Mouse (Mus musculus) hindbrain, embryonic 15.5 days (tissue): Measurements from ENCODE around the gene Fbll1. TPM values are rescaled to one million over a fixed set of nuclear protein-coding genes. Genes with fewer than 3 reads are reported as not detected.
"Not testable (repeated sequence)": the region's sequence is repeated elsewhere in the genome, so short reads cannot be mapped to it uniquely, and the experiment has no call there.

Experiments used
- ATAC-seq: fragments of 200-750 bp; cut with Nextera tagmentation; 2 replicates; pipeline ENCODE4 v1.8.0; 2017; ENCODE audit warnings: low read depth, moderate number of reproducible peaks, moderate TSS enrichment; ENCODE audit not compliant: low FRiP score
- H3K27ac ChIP-seq: fragments of 300-500 bp; sonication (generic); replicated peaks from 2 replicates; pipeline ENCODE4 v1.5.1; 2015; ENCODE audit warnings: mild to moderate bottlenecking, inconsistent platforms
- H3K27me3 ChIP-seq: fragments of 300-500 bp; sonication (generic); 2 replicates; pipeline ENCODE4 v1.6.1; 2015; ENCODE audit warnings: control low read depth, inconsistent platforms
- H3K36me3 ChIP-seq: fragments of 300-500 bp; sonication (generic); 2 replicates; pipeline ENCODE4 v1.6.1; 2015; ENCODE audit warnings: control low read depth, inconsistent platforms
- H3K4me1 ChIP-seq: fragments of 300-500 bp; sonication (generic); replicated peaks from 2 replicates; pipeline ENCODE4 v1.6.1; 2015; ENCODE audit warnings: control low read depth, inconsistent platforms
- H3K4me2 ChIP-seq: fragments of 300-500 bp; sonication (generic); 2 replicates; pipeline ENCODE4 v1.6.1; 2015; ENCODE audit warnings: moderate library complexity, mild to moderate bottlenecking, inconsistent platforms
- H3K4me3 ChIP-seq: fragments of 300-500 bp; sonication (generic); 2 replicates; pipeline ENCODE4 v1.5.1; 2015; ENCODE audit warnings: mild to moderate bottlenecking, inconsistent platforms
- H3K9ac ChIP-seq: fragments of 300-500 bp; sonication (generic); 2 replicates; pipeline ENCODE4 v1.6.1; 2015; ENCODE audit warnings: inconsistent platforms
- H3K9me3 ChIP-seq: fragments of 300-500 bp; sonication (generic); 2 replicates; pipeline ENCODE4 v1.6.1; 2016; ENCODE audit warnings: control low read depth, inconsistent platforms
- whole genome bisulfite sequencing: fragments of 180-500 bp; shearing (Covaris S2); methylation state at CpG from one replicate; pipeline ENCODE4 v1.1.7; 2015; 5-methylcytosine and 5-hydroxymethylcytosine counted together
- polyA plus RNA-seq: library from polyadenylated mRNA; unstranded; fragments of >200 nt; fragmentation: Nextera tagmentation; extraction: Ambion mirVana; gene quantifications from 2 replicates; pipeline ENCODE4 v1.2.1, GENCODE M21; 2015

The Fbll1 gene
- 27.7 and 30.9 TPM in 2 replicates for polyA plus RNA-seq

DNA sequence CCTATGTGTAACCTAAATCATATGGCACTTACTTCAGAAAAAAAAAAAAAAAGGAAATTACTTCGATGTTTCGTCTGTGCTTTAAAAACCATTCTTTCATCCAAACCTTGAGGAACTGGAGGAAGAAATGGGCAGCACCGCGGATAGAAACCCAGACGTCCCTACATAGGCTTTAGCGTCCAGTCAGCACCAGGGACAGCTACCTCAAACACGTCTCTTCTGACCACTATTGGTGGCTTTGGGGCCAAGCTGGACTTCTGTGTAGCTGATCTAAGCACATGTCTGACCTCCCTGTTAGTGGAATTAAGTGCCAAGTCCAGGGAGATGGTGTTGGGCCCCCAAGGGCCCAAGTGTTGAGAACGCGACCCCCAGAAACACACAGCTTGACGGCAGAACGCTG, at the start of gene Fbll1:
Gene Fbll1, minus strand, starts transcription at position 11 of the 400 bp plus-strand sequence.
- Histone ChIP-seq H3K9ac (peak within 1 kb of the TSS; percentile 84), H3K4me2 (peak within 1 kb of the TSS; percentile 80), H3K36me3 (no peaks in the 10 kb centered on the region), H3K4me1 (peaks cover 28% of the 10 kb centered on the region), H3K27ac (peak within 1 kb of the TSS; percentile 92), H3K27me3 (0 out of 2 replicates have a peak, but pooled peaks cover 7% of the 10 kb centered on the region), H3K4me3 (peak within 1 kb of the TSS; percentile 73), H3K9me3 (no peaks in the 10 kb centered on the region)
- WGBS, result 9% methylated on average over 11 of the region's 11 CpGs
- 0 out of 2 replicates have a peak, but pooled peaks have one; percentile 40 for ATAC-seq

DNA sequence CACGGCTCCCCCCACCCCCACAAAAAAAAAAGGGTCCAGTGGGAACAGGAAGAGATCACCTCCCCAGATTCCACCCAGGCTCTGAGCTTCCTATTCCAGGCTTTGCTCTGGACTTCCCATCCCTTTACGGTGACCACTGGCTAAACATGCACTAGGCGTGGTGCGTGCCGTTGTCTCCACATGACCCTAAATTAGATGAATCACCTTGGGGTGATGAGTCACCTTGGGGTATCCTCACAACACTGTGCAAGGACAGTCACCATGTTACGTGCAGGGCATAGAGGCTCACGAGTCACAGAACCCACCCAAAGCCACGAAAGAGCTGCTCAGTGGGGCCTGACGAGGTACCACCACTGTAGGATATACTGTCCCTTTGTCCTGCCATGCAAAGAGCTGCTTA, 45.6 kb upstream of the Fbll1 start:
- Histone ChIP-seq H3K27me3 (no peaks in the 10 kb centered on the region), H3K9me3 (no peaks in the 10 kb centered on the region), H3K9ac (no peak overlapping the region), H3K27ac (no peak overlapping the region), H3K4me2 (no peak overlapping the region), H3K4me1 (no peaks in the 10 kb centered on the region), H3K4me3 (no peak overlapping the region), H3K36me3 (peaks cover 17% of the 10 kb centered on the region; the same call in 1 of the 2 replicates)
- WGBS, result 92% methylated on average over 9 of the region's 9 CpGs
- no peak for ATAC-seq

DNA sequence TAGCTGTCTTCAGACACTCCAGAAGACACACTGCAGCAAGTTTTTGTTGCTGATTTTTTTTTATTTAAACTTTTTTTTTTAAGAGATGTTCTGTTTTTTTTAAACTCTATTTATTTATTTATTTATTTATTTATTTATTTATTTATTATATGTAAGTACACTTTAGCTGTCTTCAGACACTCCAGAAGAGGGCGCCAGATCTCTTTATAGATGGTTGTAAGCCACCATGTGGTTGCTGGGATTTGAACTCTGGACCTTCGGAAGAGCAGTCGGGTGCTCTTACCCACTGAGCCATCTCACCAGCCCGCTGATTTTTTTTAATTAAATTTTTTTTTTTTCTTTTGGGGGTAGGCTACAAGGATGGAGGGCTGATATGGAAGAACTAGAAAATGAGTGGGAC, 43.9 kb upstream of the Fbll1 start:
- not testable (repeated sequence) for H3K4me1 ChIP-seq, H3K9ac ChIP-seq, H3K4me3 ChIP-seq, H3K4me2 ChIP-seq, H3K9me3 ChIP-seq, H3K27ac ChIP-seq, H3K27me3 ChIP-seq, ATAC-seq
- H3K36me3 ChIP-seq, result peaks cover 14% of the 10 kb centered on the region; the same call in 1 of the 2 replicates
- WGBS, result 83% methylated on average over 4 of the region's 4 CpGs

DNA sequence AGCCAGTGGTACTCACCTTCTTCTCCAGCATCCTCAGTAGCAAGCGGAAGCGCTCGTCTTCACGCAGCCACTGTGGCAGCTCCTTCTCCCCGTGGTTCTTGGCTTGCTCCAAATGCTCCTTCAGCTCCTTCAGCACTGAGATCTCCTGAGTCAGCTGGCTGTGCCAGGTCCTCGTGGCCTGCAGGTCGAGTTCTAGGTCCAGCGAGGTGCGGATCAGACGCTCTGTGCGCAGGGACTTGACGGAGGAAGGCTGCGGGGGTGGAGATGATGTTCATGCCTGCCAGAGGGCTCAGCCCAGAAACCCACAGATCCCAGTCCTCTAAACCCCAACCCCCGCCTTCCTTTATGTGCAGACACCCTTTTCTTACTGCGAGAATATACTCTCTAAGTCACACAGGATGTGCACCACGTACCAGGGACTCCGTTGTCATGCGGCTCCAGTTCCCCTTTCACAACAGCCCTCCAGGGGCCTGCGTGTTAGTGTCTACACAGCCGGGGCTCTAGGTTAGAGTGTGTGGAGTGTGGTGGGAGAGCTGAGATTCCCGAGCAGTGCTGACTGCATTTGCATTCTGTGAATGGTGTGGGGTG, 43.1 kb upstream of the Fbll1 start:
- peaks cover 14% of the 10 kb centered on the region; the same call in 1 of the 2 replicates for H3K36me3 ChIP-seq
- H3K4me2 ChIP-seq, result no peak overlapping the region
- no peaks in the 10 kb centered on the region for H3K27me3 ChIP-seq
- no peak overlapping the region for H3K27ac ChIP-seq
- H3K9me3 ChIP-seq, result no peaks in the 10 kb centered on the region
- H3K9ac ChIP-seq, result no peak overlapping the region
- no peak for ATAC-seq
- 76% methylated on average over 21 of the region's 21 CpGs for WGBS
- H3K4me3 ChIP-seq, result no peak overlapping the region
- peaks cover 4% of the 10 kb centered on the region for H3K4me1 ChIP-seq

DNA sequence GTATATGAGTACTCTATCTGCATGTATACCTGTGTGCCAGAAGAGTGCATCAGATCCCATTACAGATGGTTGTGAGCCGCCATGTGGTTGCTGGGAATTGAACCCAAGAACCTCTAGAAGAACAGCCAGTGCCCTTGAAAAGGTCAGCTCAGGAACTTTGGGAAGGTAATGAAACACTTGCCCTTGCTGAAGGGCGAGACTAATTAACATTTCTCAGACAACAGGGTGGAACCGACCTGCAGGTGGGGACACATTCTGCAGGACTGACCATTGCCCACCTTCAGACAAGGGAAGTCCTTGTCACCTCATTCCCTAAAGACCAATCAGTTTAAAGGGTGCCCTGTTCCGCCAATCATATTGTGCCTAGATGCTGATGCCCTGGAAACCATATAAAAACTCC, 42.1 kb upstream of the Fbll1 start:
- ATAC-seq, H3K27me3 ChIP-seq, H3K4me3 ChIP-seq, H3K4me1 ChIP-seq, H3K9me3 ChIP-seq, H3K4me2 ChIP-seq, H3K27ac ChIP-seq, H3K9ac ChIP-seq: not testable (repeated sequence)
- peaks cover 14% of the 10 kb centered on the region; the same call in 1 of the 2 replicates for H3K36me3 ChIP-seq
- 91% methylated on average over 4 of the region's 4 CpGs for WGBS

DNA sequence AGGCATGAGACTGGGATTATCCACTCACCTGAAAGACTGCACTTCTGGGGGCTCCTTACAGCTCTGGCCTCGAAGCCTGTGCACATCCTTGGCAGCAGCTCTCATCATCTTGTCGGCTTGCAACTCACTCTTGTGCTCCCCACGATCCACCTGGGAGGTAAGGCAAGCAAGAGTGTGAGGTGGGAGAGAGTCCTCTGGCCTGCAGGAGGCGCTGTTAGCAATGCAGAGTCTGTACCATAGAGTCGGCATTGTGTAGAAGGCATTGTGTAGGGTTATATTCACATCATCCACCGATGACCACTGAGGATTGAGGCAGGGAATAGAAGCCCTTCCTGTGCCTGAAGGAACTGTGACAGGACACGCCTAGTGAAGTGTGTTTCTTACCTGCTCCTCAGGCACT, 41.6 kb upstream of the Fbll1 start:
- no peak overlapping the region for H3K4me3 ChIP-seq
- peaks cover 14% of the 10 kb centered on the region; the same call in 1 of the 2 replicates for H3K36me3 ChIP-seq
- peaks cover 4% of the 10 kb centered on the region for H3K4me1 ChIP-seq
- no peak overlapping the region for H3K4me2 ChIP-seq
- H3K27ac ChIP-seq, result no peak overlapping the region
- H3K9me3 ChIP-seq, result no peaks in the 10 kb centered on the region
- 79% methylated on average over 7 of the region's 7 CpGs for WGBS
- no peaks in the 10 kb centered on the region for H3K27me3 ChIP-seq
- H3K9ac ChIP-seq, result no peak overlapping the region
- ATAC-seq, result no peak

DNA sequence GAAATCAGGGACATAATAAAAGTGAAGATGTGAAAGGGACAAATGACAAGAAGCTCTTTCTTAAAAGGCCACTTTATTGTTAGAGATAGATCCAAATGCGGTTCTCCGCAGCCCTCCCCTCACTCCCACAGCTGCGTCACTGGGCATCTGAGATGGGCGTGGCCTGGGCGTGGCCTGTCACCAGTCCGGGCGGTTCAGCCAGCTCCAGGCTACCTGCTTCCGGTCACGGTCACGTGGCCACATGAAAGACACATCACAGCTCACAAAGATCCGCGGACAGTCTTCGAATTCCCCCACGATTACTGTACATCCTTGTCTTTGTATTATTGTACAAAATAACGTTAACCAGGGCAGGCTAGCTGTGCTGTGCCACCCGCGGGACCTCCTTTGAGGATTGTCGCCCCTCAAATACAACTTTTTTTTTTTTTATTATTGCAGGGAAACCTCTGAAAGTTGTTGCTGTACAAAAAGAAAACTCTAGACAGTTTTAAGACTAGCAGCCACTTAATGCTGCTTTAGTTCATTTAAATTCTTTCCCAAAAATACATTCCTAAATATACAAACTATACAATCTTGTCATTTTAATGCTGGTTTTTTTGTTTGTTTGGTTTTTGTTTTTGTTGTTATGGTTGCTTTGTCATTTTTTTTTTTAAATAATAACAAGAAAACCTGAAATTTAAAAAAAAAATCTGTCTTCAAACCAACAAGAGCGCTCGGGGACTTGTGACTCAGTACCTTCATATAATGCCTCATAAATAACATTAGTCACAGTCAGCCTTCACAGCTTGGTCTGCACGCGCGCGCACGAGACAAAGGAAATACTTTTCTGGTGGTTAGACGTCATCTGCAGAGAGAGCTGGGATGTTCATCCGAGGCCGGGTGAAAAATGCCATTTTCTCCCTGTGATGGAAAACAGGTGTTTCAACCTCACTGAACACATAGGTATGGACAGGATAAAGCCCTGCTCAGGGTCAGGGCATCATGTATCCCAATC, 40.0 kb upstream of the Fbll1 start:
- 11% methylated on average over 28 of the region's 28 CpGs for WGBS
- peaks cover 6% of the 10 kb centered on the region for H3K4me1 ChIP-seq
- peaks cover 14% of the 10 kb centered on the region; the same call in 1 of the 2 replicates for H3K36me3 ChIP-seq
- peak overlapping the region; percentile 41; the same call in 1 of the 2 replicates for H3K9ac ChIP-seq
- H3K4me2 ChIP-seq, result peak overlapping the region; percentile 64
- no peaks in the 10 kb centered on the region for H3K9me3 ChIP-seq
- peak overlapping the region; percentile 34 for H3K4me3 ChIP-seq
- peak; percentile 74 for ATAC-seq
- H3K27me3 ChIP-seq, result no peaks in the 10 kb centered on the region
- H3K27ac ChIP-seq, result 0 out of 2 replicates have a peak overlapping the region, but pooled peaks have one; percentile 44

DNA sequence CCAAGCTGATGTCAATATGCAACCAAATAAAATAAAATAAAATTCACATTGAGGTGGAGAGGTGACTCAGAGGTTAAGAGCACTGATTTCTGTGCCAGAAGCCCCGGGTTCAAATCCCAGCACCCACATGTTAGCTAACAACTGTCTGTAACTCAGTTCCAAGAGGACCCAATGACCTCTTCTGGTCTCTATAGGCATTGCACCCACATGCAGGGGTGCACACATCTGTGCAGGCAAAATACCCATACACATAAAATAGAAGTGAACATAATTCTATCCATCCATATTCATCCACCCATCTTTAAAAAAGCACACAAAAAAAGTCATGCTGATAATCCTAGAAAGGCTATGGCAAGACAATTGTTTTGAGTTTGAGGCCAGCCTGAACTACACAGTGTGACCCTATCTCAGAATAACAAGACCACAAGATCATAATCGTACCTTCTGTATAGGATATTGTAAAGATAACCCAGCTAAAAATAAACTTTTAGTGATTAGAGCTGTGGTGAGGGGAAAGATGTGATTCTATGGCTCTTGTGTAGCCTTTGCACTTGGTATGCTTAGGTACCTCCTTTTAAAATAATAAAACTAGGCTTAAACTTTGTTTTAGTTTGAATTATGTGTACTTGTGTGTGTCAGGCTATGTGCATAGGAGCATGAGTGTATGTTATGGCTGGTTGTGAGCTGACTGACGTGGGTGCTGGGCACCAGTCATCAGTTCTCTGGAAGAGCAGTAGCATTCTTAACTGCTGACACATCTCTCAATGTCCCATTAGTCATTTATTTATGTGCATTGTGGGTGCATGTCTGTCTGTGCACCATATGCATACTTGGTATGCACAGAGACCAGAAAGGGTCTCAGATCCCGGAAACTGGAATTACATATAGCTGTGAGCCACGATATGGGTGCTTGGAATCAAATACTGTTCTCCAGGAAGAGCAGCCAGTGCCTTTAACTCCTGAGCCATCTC, 38.8 kb upstream of the Fbll1 start:
- Histone ChIP-seq H3K4me1 (peaks cover 17% of the 10 kb centered on the region), H3K4me2 (peak overlapping the region; percentile 64), H3K9me3 (no peaks in the 10 kb centered on the region), H3K36me3 (peaks cover 9% of the 10 kb centered on the region; the same call in 1 of the 2 replicates), H3K27me3 (no peaks in the 10 kb centered on the region), H3K4me3 (no peak overlapping the region), H3K9ac (no peak overlapping the region), H3K27ac (no peak overlapping the region)
- no peak for ATAC-seq
- WGBS, result 78% methylated on average over 5 of the region's 5 CpGs

DNA sequence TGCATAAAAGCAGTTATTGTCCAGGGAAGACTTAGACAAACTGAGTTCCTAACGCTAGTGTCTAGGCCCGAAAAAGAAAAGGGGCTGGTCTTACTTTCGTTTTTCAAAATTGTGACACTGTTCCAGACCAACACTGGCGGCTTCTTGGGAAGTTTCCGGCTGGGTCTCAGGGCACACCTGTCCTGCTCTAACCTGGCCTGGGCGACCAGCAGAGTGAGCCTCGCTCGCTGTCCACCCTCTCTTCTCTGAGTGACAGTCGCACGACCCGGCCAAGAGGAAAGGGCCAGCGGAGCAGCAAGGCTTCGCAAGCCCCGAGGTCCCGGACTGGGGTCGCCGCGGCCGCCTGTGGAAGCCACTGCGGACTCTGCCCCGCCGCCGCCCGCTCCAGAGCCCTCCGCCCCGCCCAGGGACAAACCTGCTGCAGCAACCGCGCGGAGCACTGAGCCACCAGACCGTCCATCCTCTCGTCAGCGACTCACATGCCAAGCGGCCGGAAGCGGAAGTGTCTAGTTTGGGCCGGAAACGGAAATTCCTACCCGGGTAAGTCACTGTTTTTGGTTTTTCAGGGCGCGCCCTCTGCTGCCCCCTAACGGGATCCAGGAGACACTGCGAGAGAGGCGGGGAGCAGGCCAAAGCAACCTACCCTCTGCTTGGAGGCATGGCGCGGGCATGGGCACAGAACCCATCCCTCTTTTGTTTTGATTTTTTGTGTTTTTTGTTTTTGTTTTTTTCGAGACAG, 35.5 kb upstream of the Fbll1 start, which contains the start of gene Rars:
Gene Rars, minus strand, starts transcription at position 485 of the 739 bp plus-strand sequence.
- Histone ChIP-seq H3K4me3 (peak within 1 kb of the TSS; percentile 93), H3K36me3 (peaks cover 22% of the 10 kb centered on the region), H3K9ac (peak within 1 kb of the TSS; percentile 85), H3K4me1 (peaks cover 21% of the 10 kb centered on the region), H3K27me3 (no peaks in the 10 kb centered on the region), H3K4me2 (peak within 1 kb of the TSS; percentile 69), H3K27ac (peak within 1 kb of the TSS; percentile 46; the same call in 1 of the 2 replicates), H3K9me3 (no peaks in the 10 kb centered on the region)
- WGBS, result 3% methylated on average over 46 of the region's 46 CpGs
- ATAC-seq, result peak; percentile 85

DNA sequence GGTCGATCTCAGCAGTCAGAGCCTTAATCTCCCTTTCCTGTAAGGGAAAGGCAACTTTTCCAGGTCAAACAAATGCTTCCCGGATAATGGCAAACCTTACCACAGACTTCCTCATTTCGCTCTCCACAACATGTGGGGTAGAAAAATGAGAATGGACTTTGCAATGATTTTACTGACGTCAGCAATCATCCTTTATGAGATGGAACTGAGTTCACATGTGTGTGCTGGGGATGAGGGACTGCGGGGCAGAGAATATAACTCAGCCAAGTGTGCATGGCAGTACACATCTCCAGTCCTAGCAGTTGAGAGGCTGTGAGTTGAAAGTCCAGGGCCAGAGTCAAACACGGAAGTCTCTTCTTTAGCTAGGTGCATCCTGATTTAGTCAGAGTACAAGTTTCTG, 34.6 kb upstream of the Fbll1 start:
- H3K27me3 ChIP-seq, result no peaks in the 10 kb centered on the region
- 90% methylated on average over 6 of the region's 6 CpGs for WGBS
- peaks cover 18% of the 10 kb centered on the region for H3K4me1 ChIP-seq
- no peak overlapping the region for H3K27ac ChIP-seq
- H3K9me3 ChIP-seq, result no peaks in the 10 kb centered on the region
- H3K4me2 ChIP-seq, result peak overlapping the region; percentile 69
- peak overlapping the region; percentile 93 for H3K4me3 ChIP-seq
- H3K9ac ChIP-seq, result no peak overlapping the region
- ATAC-seq, result no peak
- peaks cover 28% of the 10 kb centered on the region for H3K36me3 ChIP-seq
